Mouse (Mus musculus): ENCODE measurements around the gene Spata22. TPM values are rescaled to one million over a fixed set of nuclear protein-coding genes. Genes with fewer than 3 reads are reported as not detected.
"Not testable (repeated sequence)": the region's sequence is repeated elsewhere in the genome, so short reads cannot be mapped to it uniquely, and the experiment has no call there.

The Spata22 gene
- 2.0 and 3.0 TPM in 2 replicates for total RNA-seq (2021)
- long read RNA-seq, experiment 1: 0 reads
- long read RNA-seq, experiment 2: 0 reads

DNA sequence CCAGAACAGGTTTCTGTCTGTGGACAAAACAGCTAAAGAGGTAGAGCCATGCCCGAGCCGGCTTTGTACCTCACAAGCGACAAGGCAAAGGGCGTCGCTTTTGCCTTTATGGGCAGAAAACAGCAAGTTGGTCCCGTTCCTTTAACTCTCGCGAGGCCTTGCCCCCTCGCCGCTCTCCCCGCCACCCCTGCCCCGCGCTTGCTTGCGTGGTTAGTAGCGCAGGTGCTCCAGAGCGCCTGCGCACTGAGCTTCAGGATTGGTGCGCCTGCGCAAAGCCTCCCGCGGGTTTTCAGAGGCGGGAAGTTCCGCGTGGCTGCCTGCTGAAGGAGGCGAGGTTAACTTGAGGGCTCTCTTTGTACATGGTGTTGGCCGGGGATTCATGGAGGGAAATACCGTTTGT, at the start of gene Spata22, which contains the start of the genes Aspa and Gm49340:
Spata22 (plus strand) TSS at position 300 of the 400 bp plus-strand sequence.
Aspa (minus strand) TSS at position 155 of the 400 bp plus-strand sequence.
Gm49340 (plus strand) TSS at position 300 of the 400 bp plus-strand sequence.
- DNase-seq: no peak

DNA sequence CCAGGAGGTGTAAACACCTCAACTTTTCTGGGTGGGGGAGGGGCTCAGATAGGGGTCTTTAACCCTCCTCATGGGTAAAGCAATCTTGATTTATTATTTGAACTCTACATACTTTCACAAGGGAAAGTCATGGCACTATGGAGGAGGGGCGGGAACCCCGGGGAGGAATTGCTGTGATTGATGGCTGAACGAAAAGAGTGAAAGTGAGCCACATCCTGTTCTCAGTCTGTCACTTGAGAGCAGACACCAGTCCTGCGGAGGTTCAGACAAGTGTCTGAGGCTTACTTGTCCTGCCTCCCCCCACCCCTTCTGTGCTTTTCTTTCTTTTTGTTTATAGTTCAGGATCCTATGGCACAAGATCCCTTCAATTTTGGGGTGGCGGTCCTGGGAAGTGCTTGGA, 48.8 kb upstream of the Spata22 start:
- DNase-seq: no peak

DNA sequence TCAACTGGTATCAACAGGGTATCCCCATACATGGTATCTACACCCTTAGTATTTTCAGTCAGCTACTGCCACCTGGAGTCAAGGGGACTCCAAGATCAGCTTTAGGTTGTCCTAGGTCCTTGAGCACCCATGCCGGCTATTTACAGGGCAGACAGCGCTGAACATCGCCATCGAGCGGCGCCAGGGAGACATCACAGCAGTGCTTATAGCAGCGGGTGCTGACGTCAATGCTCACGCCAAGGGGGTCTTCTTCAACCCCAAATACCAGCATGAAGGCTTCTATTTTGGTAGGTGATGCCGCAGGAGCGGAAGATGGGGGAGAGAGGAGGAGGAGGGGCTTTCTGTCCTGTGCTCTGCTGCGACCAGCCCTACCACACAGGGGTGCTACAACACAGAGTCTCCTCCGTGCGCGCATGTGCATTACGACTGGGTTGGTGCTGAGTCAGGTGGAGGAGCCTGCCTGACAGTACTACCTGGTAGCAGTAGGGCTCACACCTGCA, 48.0 kb upstream of the Spata22 start:
- DNase-seq: peak; percentile 70

DNA sequence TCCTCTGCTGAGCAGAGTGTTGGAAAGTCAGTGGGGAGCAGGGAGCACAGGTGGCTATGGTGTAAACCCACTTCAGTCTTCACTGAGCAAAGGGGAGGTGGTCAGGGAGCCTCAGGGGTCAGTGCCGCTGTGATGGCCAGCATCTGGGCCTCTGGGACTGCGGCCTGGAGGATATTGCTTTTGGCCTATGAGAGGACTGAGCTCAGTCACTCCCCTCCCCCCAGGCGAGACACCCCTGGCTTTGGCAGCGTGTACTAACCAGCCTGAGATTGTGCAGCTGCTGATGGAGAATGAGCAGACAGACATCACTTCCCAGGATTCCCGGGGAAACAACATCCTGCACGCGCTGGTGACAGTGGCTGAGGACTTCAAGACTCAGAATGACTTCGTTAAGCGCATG, 46.2 kb upstream of the Spata22 start:
- no peak for DNase-seq

DNA sequence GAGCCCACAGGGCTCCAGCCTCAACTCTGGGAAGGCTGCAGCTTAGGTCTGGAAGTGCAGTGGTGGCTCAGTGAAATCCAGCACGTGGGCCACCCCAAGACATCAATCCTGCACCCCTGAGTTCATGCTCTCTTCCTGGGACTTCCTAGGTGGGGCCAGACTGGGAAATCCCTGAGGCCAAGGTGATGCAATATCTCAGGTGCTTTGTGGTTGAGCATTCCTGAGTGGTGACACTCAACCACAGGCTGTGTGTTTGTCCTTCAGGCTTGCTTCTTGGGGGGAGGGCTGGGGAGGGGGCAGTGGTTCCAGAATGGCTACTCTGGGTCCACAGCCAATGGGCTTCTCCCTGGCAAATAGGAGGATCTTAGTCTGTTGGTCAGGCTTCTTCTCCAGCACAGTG, 45.6 kb upstream of the Spata22 start:
- no peak for DNase-seq

DNA sequence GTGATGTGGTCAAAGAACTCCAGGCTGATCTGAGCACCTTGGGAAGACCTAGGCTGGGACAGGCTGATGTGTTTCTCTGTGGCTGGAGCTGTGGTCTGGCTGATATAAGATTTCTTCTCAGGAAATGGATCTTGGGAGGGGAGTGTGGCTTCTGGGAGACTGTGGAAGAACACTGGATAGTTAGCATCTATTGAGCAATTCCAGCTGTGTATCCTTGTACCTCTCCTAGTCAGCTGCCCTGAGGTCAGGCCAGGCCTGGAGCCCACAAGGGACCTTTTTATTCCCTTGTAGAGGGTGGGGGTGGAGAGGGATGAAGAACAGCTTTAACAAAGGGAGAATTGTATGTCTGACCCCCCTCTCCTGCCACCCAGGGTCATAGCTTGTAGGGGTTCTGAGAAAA, 45.2 kb upstream of the Spata22 start:
- DNase-seq: no peak

DNA sequence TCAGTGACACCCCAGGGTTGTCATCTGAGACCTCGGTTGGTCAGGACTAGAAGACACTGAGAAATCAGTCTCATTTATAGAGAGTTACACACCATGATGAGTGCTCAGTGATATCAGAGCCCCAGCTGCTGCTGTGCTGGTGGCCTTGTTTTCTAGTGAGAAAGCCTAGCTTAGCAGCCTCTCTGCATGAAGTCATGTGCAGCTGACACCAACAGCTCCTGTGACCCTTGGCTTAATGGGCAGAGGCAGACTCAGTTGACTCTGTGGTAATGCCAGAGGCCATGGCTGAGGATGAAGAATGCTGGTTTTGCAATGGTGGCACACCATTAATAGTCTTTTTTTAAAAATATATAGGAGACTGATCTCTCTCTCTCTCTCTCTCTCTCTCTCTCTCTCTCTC, 39.9 kb upstream of the Spata22 start:
- no peak for DNase-seq

DNA sequence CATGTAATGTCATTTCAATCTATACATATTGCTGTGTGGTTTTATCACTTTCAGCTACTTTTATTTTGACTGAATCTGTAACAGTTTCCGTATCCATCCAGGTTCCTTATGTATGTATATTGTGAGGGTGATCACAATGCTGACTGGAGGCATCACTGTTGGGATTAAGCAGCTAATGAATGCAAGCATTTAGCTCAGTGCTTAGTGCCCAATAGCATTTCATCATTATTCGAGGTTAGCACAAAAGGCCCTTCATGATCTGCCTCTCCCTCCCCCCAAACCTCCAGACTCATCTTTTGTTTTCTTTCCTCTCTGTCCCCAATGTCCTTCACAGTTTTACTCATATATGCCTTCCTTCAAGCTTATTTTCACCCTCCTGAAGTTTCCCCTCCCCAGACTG, 26.4 kb upstream of the Spata22 start:
- DNase-seq: no peak

- no peak for DNase-seq
These were observed 13.6 kb upstream of the Spata22 start for GRCm38 (mm10) chr11:73315961-73316360.

- DNase-seq: not testable (repeated sequence)
These were observed 11.0 kb upstream of the Spata22 start for GRCm38 (mm10) chr11:73318581-73318980.

- DNase-seq: not testable (repeated sequence)
These were observed 8.5 kb upstream of the Spata22 start for GRCm38 (mm10) chr11:73321064-73321463.

DNA sequence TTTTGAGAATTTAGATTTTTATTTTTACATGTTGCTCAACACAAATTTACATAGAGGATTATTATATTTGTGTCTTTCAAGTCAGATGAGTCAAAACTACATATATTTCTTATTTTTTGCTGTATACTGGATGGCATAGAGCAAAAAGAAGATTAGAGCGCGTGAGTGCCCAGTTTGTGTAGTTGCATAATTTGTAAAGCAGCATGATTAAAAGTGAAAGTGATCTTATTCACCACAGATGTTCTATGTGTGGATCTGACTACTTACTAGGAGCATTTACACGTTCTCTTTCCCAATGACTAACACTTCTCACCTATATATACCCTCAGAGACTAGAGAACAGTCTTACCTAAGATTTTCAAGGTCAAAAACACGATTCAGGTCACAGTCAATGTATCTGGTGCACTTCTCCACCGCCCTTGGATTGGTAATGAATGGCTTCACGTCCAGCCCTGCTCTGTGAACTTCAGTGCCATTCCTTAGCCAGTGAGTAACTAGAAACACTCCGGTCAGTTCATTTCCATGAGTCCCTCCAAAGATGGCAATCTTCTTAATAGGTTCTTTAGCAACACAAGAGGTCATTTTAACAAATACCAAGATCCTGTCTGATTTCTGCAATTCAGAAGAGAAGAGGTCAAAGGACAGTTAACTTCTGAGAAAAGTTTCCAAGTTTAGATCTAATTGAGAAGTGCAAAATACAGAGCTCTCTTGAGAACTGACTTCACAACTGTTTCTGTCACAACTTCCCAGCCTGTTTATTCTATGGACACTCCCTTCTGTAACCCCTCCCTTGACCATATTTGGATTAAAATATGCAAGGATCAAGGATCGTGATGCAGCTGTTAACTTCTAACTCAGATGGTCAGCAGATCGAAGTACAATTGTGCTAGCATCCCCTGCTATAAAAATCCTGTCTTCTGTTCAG, 5.4 kb upstream of the Spata22 start:
- peak; percentile 6 for DNase-seq

- peak; percentile 18 for DNase-seq
These were observed 3.1 kb upstream of the Spata22 start for GRCm38 (mm10) chr11:73326485-73326886.

DNA sequence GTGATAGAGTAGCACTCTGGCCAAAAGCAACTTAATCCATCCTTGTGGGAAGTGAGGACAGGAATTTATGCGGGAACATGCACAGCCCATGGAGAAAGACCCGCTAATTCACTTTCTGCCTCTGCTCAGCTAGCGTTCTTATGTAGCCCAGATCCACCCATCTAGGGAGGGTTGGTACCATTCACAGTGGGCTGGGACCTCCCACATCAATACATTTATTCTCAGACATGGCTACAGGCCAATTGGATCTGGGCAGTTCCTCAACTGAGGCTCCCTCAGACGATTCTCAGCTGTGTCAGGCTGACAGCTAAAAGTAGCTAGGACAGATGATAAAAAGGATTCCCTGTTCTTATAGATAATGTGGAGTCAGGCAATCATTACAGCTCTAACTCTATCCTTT, 2.2 kb upstream of the Spata22 start:
- no peak for DNase-seq

GRCm38 (mm10) chr11:73333357-73333756, 3.8 kb downstream of the Spata22 start:
- DNase-seq: no peak

GRCm38 (mm10) chr11:73336919-73337318, 7.4 kb downstream of the Spata22 start:
- DNase-seq: no peak

DNA sequence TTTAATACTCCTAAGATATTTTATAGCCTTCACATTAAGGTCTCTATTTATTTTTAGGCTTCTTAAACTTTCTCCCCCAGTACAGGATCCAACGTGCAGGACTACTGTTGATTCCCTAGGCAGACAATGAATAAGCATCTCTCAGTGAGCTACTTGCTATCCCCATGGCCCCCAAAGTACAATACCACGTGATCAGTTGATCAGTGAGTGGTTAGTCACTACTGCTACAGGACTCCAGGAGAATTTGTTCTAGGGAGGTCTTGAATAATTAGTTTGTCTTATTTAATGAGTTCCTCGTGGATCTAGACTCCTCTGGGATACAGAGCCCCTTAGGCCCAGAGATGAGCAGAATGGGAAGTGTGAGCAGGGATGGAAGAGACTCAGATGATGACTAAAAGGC, 20.9 kb downstream of the Spata22 start, which contains the start of gene Olfr20:
Olfr20 (plus strand) TSS at position 301 of the 400 bp plus-strand sequence.
- no peak for DNase-seq

DNA sequence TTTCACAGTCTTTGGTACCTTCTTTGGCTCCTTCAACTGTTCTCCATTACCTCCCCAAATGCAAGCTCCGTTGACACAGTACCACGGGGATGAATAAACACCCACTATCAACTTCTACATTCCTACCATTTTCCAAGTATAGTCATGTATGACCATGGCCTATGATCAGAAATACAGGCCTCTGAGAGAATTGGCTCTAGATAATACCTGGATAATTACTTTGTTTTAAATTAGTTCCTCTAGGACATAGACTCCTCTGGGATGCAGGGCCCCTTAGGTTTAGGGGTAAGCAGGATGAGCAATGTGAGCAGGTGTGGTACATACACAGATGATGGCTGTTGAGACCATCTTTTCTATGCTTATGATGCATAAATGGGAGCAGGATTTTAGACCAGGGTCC, 41.4 kb downstream of the Spata22 start, which contains the start of gene Olfr376:
Olfr376 (plus strand) TSS at position 301 of the 400 bp plus-strand sequence.
- no peak for DNase-seq

DNA sequence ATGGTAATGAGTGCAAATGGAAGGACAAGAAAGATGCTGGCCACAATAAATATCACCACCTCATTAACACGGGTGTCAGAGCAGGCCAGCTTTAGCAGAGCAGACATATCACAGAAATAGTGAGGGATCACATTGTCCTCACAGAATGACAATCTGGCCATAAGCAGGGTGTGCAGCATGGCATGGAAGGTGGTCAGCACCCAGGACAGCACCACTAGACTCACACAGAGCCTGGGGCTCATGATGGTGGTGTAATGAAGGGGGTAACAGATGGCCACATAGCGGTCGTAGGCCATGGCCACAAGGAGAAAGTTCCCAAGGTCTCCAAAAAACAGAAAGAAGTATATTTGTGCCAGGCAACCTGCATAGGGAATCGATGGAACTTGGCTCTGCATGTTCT, 65.8 kb downstream of the Spata22 start:
- DNase-seq: peak; percentile 6
